Mouse (Mus musculus) mesoderm, embryonic 11.5 days (tissue): Measurements from ENCODE around the gene Dand5.
A peak's percentile ranks its signal among the peaks of the same experiment; 100 is the strongest.

ENCODE experiments used
- DNase-seq: peaks from one replicate; pipeline ENCODE4 v3.0.0-alpha.2; 2012; ENCODE audit warnings: low read depth, low spot score

Dand5 gene

GRCm38 (mm10) chr8:84822723-84823122 is at the start of gene Dand5:
Dand5 (minus strand) TSS chr8:84822823.
- no peak for DNase-seq

- DNase-seq, result peak; percentile 68
These were observed 49.0 kb upstream of the Dand5 start, which contains the start of gene Syce2 for GRCm38 (mm10) chr8:84871376-84872308. Syce2 (plus strand) TSS chr8:84872111.

- DNase-seq, result peak; percentile 95
These were observed 34.3 kb upstream of the Dand5 start, which contains the start of gene Farsa for GRCm38 (mm10) chr8:84856864-84857441. Farsa (plus strand) TSS chr8:84856989.

GRCm38 (mm10) chr8:84856434-84856833 is 33.8 kb upstream of the Dand5 start:
- DNase-seq, result no peak

- no peak for DNase-seq
These were observed 25.2 kb upstream of the Dand5 start for GRCm38 (mm10) chr8:84847684-84848435.

- DNase-seq, result peak; percentile 100
These were observed 24.3 kb upstream of the Dand5 start, which contains the start of gene Calr for GRCm38 (mm10) chr8:84846722-84847572. Calr (minus strand) TSS chr8:84846934.

- no peak for DNase-seq
These were observed 23.6 kb upstream of the Dand5 start for GRCm38 (mm10) chr8:84846094-84846721.

GRCm38 (mm10) chr8:84845355-84846093 is 22.9 kb upstream of the Dand5 start:
- no peak for DNase-seq

- no peak for DNase-seq
These were observed 21.9 kb upstream of the Dand5 start for GRCm38 (mm10) chr8:84844397-84845070.

GRCm38 (mm10) chr8:84841514-84841913 is 18.9 kb upstream of the Dand5 start:
- no peak for DNase-seq

GRCm38 (mm10) chr8:84840248-84840999 is 17.8 kb upstream of the Dand5 start, which contains the start of gene Rad23a:
Rad23a (minus strand) TSS chr8:84840665.
- DNase-seq, result peak; percentile 96

- DNase-seq, result no peak
These were observed 17.2 kb upstream of the Dand5 start for GRCm38 (mm10) chr8:84839875-84840247.

GRCm38 (mm10) chr8:84839411-84839810 is 16.8 kb upstream of the Dand5 start:
- no peak for DNase-seq

GRCm38 (mm10) chr8:84838513-84838912 is 15.9 kb upstream of the Dand5 start:
- DNase-seq, result no peak

- no peak for DNase-seq
These were observed 15.4 kb upstream of the Dand5 start for GRCm38 (mm10) chr8:84837912-84838470.

GRCm38 (mm10) chr8:84837149-84837911 is 14.7 kb upstream of the Dand5 start:
- DNase-seq, result peak; percentile 81
